Mouse (Mus musculus): ENCODE measurements around the gene Thrb. TPM values are rescaled to one million over a fixed set of nuclear protein-coding genes. Genes with fewer than 3 reads are reported as not detected.
"Not testable (repeated sequence)": the region's sequence is repeated elsewhere in the genome, so short reads cannot be mapped to it uniquely, and the experiment has no call there.

Gene Thrb
- polyA plus RNA-seq, 1 experiment from 2014 or later, result 5.3 TPM

DNA sequence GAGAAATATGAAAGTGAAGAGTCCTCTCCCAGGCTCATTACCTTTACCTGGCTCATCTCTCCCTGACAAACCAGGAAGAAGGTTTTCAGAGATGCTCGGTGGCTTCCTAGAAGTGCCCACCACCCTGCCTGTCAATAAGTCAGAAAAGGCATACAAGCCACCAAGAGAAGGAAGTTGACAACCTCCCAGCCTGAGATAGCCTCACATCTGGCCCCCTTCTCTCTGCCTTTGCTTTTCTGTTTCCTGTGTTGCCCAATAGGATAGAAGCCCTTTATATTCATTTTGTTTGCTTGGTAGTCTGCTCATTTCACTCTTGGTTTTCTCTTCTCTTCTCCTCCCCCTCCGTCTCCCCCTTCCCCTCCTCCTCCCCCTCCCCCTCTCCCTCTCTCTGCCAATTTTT, 273.4 kb downstream of the Thrb start:
- WGBS, result 62% methylated on average over 2 of the region's 2 CpGs
- ATAC-seq, result no peak
- no peaks in the 10 kb centered on the region for H3K27me3 ChIP-seq (replicated peaks)

DNA sequence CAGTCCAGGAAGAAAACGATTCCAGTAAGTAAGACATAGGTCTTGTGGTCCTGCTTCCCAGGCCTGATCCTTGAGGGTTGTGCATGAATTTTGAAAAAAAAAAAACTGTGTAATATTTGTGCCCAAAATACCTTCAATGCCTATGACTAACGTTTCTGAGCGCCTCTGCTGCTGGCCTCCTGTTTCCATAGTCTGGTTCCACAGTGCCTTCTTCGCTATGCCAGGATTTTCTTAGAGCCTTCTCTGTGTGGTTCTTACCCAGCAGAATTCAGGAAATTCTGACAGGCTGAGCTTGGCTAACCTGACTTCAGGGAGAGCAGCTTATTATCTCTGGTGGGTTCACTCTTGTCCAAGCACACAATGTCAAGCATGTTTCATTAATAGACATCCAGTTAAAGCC, 274.7 kb downstream of the Thrb start:
- ATAC-seq, result not testable (repeated sequence)

More for the DNA sequence above, 273.4 kb downstream of the Thrb start:
- Histone ChIP-seq H3K4me3 (replicated peaks) (no peak overlapping the region), H3K9ac (no peak overlapping the region), H3K36me3 (no peaks in the 10 kb centered on the region), H3K4me2 (replicated peaks) (no peak overlapping the region), H3K9me3 (no peaks in the 10 kb centered on the region), H3K4me1 (replicated peaks) (no peaks in the 10 kb centered on the region), H3K27ac (no peak overlapping the region)

DNA sequence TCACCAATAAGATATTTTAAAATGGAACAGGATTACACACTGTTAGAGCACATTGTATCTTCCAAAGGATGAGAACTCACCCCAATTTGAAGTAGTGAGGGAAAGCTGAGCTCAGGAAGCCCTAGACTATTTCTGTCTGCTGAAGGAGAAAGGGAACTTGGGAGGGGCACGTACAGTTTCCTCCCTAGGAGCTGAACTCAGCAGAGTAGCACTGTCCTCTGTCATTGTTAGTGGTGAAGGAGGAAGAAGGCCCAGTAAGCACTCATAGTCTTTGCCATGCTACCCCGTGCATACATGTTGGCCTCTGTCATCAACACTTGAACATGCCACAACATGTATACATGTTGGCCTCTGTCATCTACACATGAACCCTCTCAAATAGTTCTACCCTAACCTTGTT, 294.0 kb downstream of the Thrb start:
- Histone ChIP-seq H3K27me3 (replicated peaks) (no peaks in the 10 kb centered on the region), H3K9ac (no peak overlapping the region), H3K27ac (no peak overlapping the region), H3K9me3 (no peaks in the 10 kb centered on the region), H3K36me3 (no peaks in the 10 kb centered on the region), H3K4me2 (replicated peaks) (no peak overlapping the region), H3K4me3 (replicated peaks) (no peak overlapping the region), H3K4me1 (replicated peaks) (no peaks in the 10 kb centered on the region)
- ATAC-seq, result no peak
- 82% methylated on average over 2 of the region's 2 CpGs for WGBS

More for the DNA sequence above, 274.7 kb downstream of the Thrb start:
- H3K27me3 ChIP-seq (replicated peaks); H3K4me2 ChIP-seq (replicated peaks); H3K4me1 ChIP-seq (replicated peaks); H3K9me3 ChIP-seq; H3K36me3 ChIP-seq; H3K9ac ChIP-seq; H3K4me3 ChIP-seq (replicated peaks); H3K27ac ChIP-seq: not testable (repeated sequence)
- WGBS, result 81% methylated on average over 4 of the region's 4 CpGs

DNA sequence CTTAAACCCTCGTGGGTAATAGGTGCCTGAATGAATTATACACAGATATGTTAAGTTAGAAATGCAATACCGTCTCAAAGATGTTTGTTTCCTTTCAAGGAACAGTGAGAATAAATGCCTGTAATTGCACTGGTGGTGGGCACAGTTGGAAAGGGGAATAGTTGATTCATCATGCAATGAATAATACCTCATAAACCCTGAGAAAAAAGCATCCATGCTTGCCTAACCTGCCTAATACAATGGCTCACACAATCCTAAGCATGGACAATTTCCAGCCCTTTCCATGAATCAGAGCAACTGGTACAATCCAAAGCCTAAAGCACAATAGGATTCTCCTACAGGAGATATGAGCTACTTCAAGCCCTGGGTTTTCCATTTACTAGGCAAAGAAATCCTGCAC, 299.8 kb downstream of the Thrb start:
- no peak overlapping the region for H3K27ac ChIP-seq
- no peak overlapping the region for H3K4me2 ChIP-seq (replicated peaks)
- ATAC-seq, result no peak
- H3K27me3 ChIP-seq (replicated peaks), result no peaks in the 10 kb centered on the region
- 55% methylated on average over 2 of the region's 2 CpGs for WGBS
- H3K4me3 ChIP-seq (replicated peaks), result no peak overlapping the region
- no peak overlapping the region for H3K9ac ChIP-seq
- H3K4me1 ChIP-seq (replicated peaks), result no peaks in the 10 kb centered on the region
- H3K36me3 ChIP-seq, result no peaks in the 10 kb centered on the region
- H3K9me3 ChIP-seq, result no peaks in the 10 kb centered on the region

DNA sequence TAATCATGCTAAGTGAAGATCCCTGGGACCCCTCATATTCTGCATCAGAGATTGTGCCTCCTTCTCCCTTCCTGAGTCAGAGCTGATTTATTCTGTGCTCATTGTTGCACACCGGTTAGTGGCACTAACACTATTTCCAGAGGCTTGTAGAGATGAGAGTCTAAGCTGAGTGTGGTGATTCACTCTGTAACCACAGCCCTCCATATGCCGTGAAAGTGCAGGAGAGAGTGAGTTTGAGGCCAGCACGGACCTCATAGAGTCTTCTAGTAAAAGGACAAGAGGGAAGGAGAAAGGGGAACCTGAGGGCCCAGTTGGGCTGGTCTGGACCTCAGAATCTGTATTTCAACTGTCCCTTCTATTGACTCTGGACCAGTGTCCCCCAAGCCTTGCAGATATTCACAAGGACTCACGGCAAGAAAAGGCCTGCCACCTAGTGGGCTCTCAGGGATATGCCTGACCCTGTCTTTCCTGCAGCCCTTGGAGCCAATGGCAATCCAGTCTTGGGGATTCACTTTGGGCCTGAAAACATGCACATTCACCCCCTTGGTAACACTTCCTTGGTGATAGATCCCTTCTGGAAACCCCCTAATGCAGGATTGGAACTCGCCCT, 307.2 kb downstream of the Thrb start:
- H3K27ac ChIP-seq, result no peak overlapping the region
- H3K4me2 ChIP-seq (replicated peaks), result no peak overlapping the region
- no peaks in the 10 kb centered on the region for H3K9me3 ChIP-seq
- WGBS, result 43% methylated on average over 5 of the region's 5 CpGs
- no peak overlapping the region for H3K9ac ChIP-seq
- peak; percentile 45; the same call in 1 of the 2 replicates for ATAC-seq
- no peak overlapping the region for H3K4me3 ChIP-seq (replicated peaks)
- no peaks in the 10 kb centered on the region for H3K36me3 ChIP-seq
- H3K4me1 ChIP-seq (replicated peaks), result no peaks in the 10 kb centered on the region
- H3K27me3 ChIP-seq (replicated peaks), result no peaks in the 10 kb centered on the region

DNA sequence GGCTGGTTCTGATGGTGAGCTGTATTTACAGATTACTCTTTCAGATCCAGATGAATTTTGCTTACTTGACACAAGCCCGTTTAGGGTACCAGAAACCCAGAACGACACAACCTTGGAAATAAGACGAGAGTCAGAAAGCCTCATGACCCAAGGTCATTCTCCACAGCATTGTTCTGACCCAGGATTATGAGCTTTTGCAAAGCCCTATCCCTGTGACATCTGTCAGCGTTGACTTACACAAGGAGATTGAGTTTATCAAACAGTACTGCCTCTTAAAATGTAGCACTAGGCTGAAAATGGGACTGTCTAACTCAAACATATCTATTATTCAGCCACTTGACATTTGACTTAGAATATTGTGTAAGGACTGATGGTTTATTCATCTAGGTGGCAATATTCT, 312.1 kb downstream of the Thrb start:
- WGBS, result 77% methylated on average over 4 of the region's 4 CpGs
- no peaks in the 10 kb centered on the region for H3K9me3 ChIP-seq
- no peaks in the 10 kb centered on the region for H3K36me3 ChIP-seq
- H3K9ac ChIP-seq, result no peak overlapping the region
- H3K27me3 ChIP-seq (replicated peaks), result no peaks in the 10 kb centered on the region
- H3K27ac ChIP-seq, result no peak overlapping the region
- ATAC-seq, result no peak
- no peaks in the 10 kb centered on the region for H3K4me1 ChIP-seq (replicated peaks)
- no peak overlapping the region for H3K4me3 ChIP-seq (replicated peaks)
- H3K4me2 ChIP-seq (replicated peaks), result no peak overlapping the region

DNA sequence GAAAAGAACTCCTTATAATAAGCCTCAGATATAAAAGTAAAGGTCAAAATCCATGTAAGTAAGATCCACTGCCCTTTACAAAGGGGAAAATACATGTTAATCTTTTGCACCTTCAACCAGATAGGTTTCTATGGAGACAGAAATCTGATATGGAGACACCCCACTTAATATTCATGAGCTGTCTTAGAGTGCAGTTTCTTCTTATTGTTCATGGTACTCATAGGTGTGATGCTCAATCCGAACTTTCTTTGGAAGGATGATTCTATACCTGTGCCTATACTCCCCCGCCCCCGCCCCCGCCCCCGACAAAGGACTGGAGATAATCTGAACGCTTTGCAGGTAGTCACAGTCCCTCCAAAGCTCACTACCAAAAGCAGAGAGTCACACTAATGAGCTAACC, 312.6 kb downstream of the Thrb start:
- Histone ChIP-seq H3K4me1 (replicated peaks) (no peaks in the 10 kb centered on the region), H3K36me3 (no peaks in the 10 kb centered on the region), H3K4me3 (replicated peaks) (no peak overlapping the region), H3K9ac (no peak overlapping the region), H3K4me2 (replicated peaks) (no peak overlapping the region), H3K27ac (no peak overlapping the region), H3K9me3 (no peaks in the 10 kb centered on the region), H3K27me3 (replicated peaks) (no peaks in the 10 kb centered on the region)
- WGBS, result 75% methylated on average over 6 of the region's 6 CpGs
- no peak for ATAC-seq

DNA sequence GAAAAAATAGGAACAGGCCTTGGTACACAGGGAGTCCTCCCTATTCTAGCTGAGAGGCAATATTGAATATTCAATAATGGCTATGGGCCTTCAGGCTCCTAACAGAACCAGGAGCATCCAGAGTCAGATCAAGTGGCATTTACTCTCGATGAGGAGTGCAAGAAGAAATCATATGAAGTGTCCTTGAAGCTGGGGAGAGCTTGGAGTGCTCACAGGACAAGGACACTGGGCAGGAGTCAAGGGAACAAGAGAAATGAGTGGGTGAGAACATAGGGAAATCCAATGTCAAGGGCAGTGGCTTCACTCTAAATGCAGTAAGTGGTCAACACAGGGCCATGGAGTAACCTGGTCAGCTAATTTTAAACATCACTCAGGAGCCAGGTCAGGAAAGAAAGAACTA, 315.7 kb downstream of the Thrb start:
- no peaks in the 10 kb centered on the region for H3K27me3 ChIP-seq (replicated peaks)
- no peaks in the 10 kb centered on the region for H3K9me3 ChIP-seq
- H3K4me2 ChIP-seq (replicated peaks), result no peak overlapping the region
- H3K4me1 ChIP-seq (replicated peaks), result no peaks in the 10 kb centered on the region
- WGBS, result 83% methylated on average over 1 of the region's 1 CpGs
- no peak overlapping the region for H3K4me3 ChIP-seq (replicated peaks)
- no peak overlapping the region for H3K27ac ChIP-seq
- H3K36me3 ChIP-seq, result no peaks in the 10 kb centered on the region
- no peak overlapping the region for H3K9ac ChIP-seq
- no peak for ATAC-seq

DNA sequence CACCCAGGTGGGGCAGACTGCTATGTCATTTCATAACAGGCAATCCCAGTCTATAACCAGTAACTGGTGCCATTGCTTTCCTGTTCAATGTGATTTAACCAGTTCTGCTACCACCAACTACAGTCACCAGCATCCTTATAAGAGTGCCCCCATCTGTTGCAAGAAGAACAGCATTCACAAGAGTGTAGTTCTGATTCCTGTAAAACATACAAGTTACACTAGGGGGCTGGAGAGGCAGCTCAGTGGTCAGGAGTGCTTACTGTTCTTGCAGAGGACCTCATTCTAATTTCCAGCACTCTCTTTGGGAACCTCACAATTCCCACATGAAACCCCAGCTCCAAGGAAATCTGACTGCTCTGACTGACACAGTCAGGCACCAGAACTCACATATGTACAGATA, 318.2 kb downstream of the Thrb start:
- no peaks in the 10 kb centered on the region for H3K36me3 ChIP-seq
- H3K4me2 ChIP-seq (replicated peaks), result no peak overlapping the region
- no peaks in the 10 kb centered on the region for H3K4me1 ChIP-seq (replicated peaks)
- H3K9me3 ChIP-seq, result no peaks in the 10 kb centered on the region
- H3K27me3 ChIP-seq (replicated peaks), result no peaks in the 10 kb centered on the region
- no peak overlapping the region for H3K27ac ChIP-seq
- H3K9ac ChIP-seq, result no peak overlapping the region
- H3K4me3 ChIP-seq (replicated peaks), result no peak overlapping the region
- ATAC-seq, result no peak

DNA sequence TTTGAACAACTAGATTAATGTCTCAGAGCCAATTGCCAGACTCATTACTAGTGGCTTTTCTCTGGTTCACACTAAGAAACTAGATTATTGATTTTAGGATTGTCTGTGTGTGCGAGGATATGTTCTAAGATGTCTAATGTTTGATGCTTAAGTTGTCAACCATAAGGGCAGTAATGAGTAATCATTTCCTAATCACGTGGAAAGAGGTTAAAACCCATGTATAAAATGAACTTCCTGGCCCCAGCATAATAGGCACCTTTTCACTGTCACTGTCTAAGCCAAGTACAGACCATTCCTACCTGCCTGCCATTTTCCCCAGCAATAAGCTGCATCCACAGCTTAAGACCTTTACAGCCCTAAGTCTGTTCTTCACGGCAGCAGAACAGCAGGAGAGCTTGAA, 321.2 kb downstream of the Thrb start:
- H3K9ac ChIP-seq, result no peak overlapping the region
- no peaks in the 10 kb centered on the region for H3K36me3 ChIP-seq
- no peak overlapping the region for H3K4me2 ChIP-seq (replicated peaks)
- no peaks in the 10 kb centered on the region for H3K4me1 ChIP-seq (replicated peaks)
- H3K4me3 ChIP-seq (replicated peaks), result no peak overlapping the region
- WGBS, result 72% methylated on average over 3 of the region's 3 CpGs
- H3K27me3 ChIP-seq (replicated peaks), result no peaks in the 10 kb centered on the region
- no peak overlapping the region for H3K27ac ChIP-seq
- ATAC-seq, result no peak
- H3K9me3 ChIP-seq, result no peaks in the 10 kb centered on the region

DNA sequence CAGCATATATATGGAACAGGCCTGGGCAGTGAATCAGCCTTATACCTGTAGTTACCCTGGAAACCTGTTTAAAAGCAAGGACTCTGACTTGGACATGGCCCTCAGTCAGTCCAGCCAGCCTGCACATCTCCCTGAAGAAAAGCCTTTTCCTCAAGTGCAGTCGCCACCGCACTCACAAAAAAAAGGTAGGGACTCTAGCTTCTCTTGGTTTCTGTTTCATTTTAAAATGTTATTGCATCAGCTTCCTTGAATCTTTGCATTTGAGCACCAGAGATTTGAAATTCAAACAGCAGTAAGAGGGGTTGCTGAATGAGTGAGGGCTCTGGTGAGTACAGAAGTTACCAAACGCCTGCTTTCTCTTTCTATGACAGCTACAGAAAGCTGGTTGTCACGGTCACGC, 322.0 kb downstream of the Thrb start:
- H3K4me3 ChIP-seq (replicated peaks), result no peak overlapping the region
- H3K4me2 ChIP-seq (replicated peaks), result no peak overlapping the region
- H3K36me3 ChIP-seq, result no peaks in the 10 kb centered on the region
- no peaks in the 10 kb centered on the region for H3K4me1 ChIP-seq (replicated peaks)
- ATAC-seq, result no peak
- no peak overlapping the region for H3K9ac ChIP-seq
- H3K27ac ChIP-seq, result no peak overlapping the region
- no peaks in the 10 kb centered on the region for H3K27me3 ChIP-seq (replicated peaks)
- H3K9me3 ChIP-seq, result no peaks in the 10 kb centered on the region
- 81% methylated on average over 5 of the region's 5 CpGs for WGBS

DNA sequence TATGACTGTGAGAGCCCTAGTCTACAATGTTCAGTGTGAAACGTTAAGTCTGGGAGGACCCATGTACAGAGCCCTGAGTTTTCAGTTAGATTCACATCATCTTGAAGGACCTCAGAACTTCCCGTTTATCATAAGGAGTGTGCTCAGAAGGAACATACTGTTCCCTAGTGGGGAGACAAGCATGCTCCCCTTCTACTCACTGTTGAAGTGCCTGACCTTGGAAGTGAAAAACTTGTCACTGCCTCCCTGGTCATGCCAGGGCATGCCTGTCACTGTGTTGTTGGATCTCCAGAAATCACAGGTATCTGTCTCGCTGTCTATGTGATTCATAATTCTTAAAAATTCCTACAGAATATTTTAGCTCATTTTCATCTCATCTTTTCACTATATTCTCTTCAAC, 323.3 kb downstream of the Thrb start:
- Histone ChIP-seq H3K27me3 (replicated peaks) (no peaks in the 10 kb centered on the region), H3K9ac (no peak overlapping the region), H3K36me3 (no peaks in the 10 kb centered on the region), H3K4me1 (replicated peaks) (no peaks in the 10 kb centered on the region), H3K27ac (no peak overlapping the region), H3K4me3 (replicated peaks) (no peak overlapping the region), H3K4me2 (replicated peaks) (no peak overlapping the region), H3K9me3 (no peaks in the 10 kb centered on the region)
- ATAC-seq, result no peak
- WGBS, result 78% methylated on average over 3 of the region's 3 CpGs

DNA sequence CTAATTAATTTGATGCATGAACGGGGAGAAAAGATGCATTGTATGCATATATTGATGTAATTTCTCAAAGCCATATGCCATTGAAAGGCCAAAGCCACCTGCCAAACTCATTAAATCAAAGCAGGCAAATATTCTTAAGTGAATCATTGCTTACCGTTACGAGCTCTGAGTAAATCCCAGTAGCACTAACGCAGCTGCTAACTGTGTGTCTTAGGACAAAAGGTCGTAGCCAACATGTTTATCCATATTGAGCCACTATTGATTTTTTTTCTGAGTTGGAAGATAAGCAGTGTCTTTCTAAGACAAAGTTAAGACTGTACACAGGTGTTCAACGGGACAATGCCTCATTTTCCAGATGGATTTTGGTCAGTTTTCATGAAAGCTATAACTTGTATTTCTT, 323.8 kb downstream of the Thrb start:
- WGBS, result 29% methylated on average over 6 of the region's 6 CpGs
- H3K4me3 ChIP-seq (replicated peaks), result no peak overlapping the region
- ATAC-seq, result no peak

More for the DNA sequence above, 323.8 kb downstream of the Thrb start:
- H3K4me2 ChIP-seq (replicated peaks), result no peak overlapping the region
- no peaks in the 10 kb centered on the region for H3K36me3 ChIP-seq
- no peak overlapping the region for H3K9ac ChIP-seq
- H3K4me1 ChIP-seq (replicated peaks), result no peaks in the 10 kb centered on the region
- no peaks in the 10 kb centered on the region for H3K27me3 ChIP-seq (replicated peaks)
- no peaks in the 10 kb centered on the region for H3K9me3 ChIP-seq
- no peak overlapping the region for H3K27ac ChIP-seq

All from intestine, embryonic 15.5 days (tissue).